ENCODE assay signal across 26 mouse cellular contexts in genomic region chr7:121489401-121489800, GRCm38 (mm10).
A peak's percentile ranks its signal among the peaks of the same experiment; 100 is the strongest.
DNase-seq lines count a peak whose midpoint lies in the region; ATAC-seq lines count a peak whose summit lies in the region.
"Had no signal": no experiment of that assay in that cellular context is flagged by ENCODE, and none has a peak within 500 bp of the region (broad histone marks: within the 10 kb centered on the region; RNA-seq: fewer than 3 reads in every experiment).

No protein-coding gene starts in this region.

- no peak for DNase-seq in frontal cortex, postnatal 25 days (ENCODE audit: low spot score in 2 of 2)
- peak; percentile 31 for DNase-seq in kidney, adult 9 months
- peak; percentile 28 to 40 for DNase-seq in left cerebral cortex, postnatal 36 days (ENCODE audit: low spot score in 2 of 2)
- DNase-seq in left cerebral cortex, adult 8-10 months (ENCODE audit: low spot score in 2 of 2), result no peak
- peak; percentile 82 for DNase-seq in gonadal fat pad, adult 2 months (ENCODE audit: low read depth)
- DNase-seq in MN1 (ENCODE audit: low spot score), result no peak
- DNase-seq: adrenal gland, postnatal 36 days; cerebellum, adult 11 months; cerebellum, postnatal 10 days; gastrocnemius, postnatal 36 days; liver; lung, postnatal 36 days; retina, postnatal 1 day; thymus, adult 2 months had no signal

- ATAC-seq in frontal cortex, adult (ENCODE audit: low TSS enrichment), result peak; percentile 51
- ATAC-seq in kidney, embryonic 15.5 days (replicated peaks; ENCODE audit: low FRiP score), result no peak
- ATAC-seq: CD4-positive, CD25-positive, alpha-beta regulatory T cell, adult 4 months; midbrain, embryonic 15.5 days had no signal

- 78% methylated on average over 9 of the region's 9 CpGs for WGBS in kidney, embryonic 15.5 days

- intact Hi-C loops in left cerebral cortex, postnatal 36 days (cut with DNase I), result no loop called here

- H3K4me1 ChIP-seq in kidney, embryonic 15.5 days, result no peaks in the 10 kb centered on the region
- H3K4me1 ChIP-seq: hindbrain, embryonic 12.5 days; liver, embryonic 15.5 days; lung, embryonic 15.5 days; midbrain, embryonic 15.5 days had no signal

- H3K27me3 ChIP-seq in kidney, embryonic 15.5 days, result no peaks in the 10 kb centered on the region
- H3K27me3 ChIP-seq: forebrain, embryonic 12.5 days; hindbrain, embryonic 12.5 days; liver, embryonic 15.5 days; lung, embryonic 15.5 days; megakaryocyte, embryonic 14.5 days; midbrain, embryonic 15.5 days; neural tube, embryonic 13.5 days had no signal

- H3K36me3 ChIP-seq in kidney, embryonic 15.5 days, result no peaks in the 10 kb centered on the region
- H3K36me3 ChIP-seq: forebrain, embryonic 12.5 days; hindbrain, embryonic 12.5 days; limb, embryonic 10.5 days; liver, embryonic 15.5 days; lung, embryonic 15.5 days; midbrain, embryonic 15.5 days; neural tube, embryonic 13.5 days had no signal

- H3K9ac ChIP-seq in kidney, embryonic 15.5 days, result no peak overlapping the region
- H3K9ac ChIP-seq: forebrain, embryonic 12.5 days; hindbrain, embryonic 12.5 days; liver, embryonic 15.5 days; lung, embryonic 15.5 days; midbrain, embryonic 15.5 days; neural tube, embryonic 13.5 days had no signal

- H3K9me3 ChIP-seq in kidney, embryonic 15.5 days (replicated peaks), result no peaks in the 10 kb centered on the region
- H3K9me3 ChIP-seq: forebrain, embryonic 12.5 days; hindbrain, embryonic 12.5 days; limb, embryonic 10.5 days; liver, embryonic 15.5 days; lung, embryonic 15.5 days; megakaryocyte, embryonic 14.5 days; midbrain, embryonic 15.5 days; neural tube, embryonic 13.5 days had no signal

- H3K4me2 ChIP-seq in kidney, embryonic 15.5 days, result no peak overlapping the region
- H3K4me2 ChIP-seq: forebrain, embryonic 12.5 days; hindbrain, embryonic 12.5 days; liver, embryonic 15.5 days; lung, embryonic 15.5 days; midbrain, embryonic 15.5 days; neural tube, embryonic 13.5 days had no signal

- H3K4me3 ChIP-seq in kidney, embryonic 15.5 days (replicated peaks), result no peak overlapping the region
- H3K4me3 ChIP-seq: forebrain, embryonic 12.5 days; hindbrain, embryonic 12.5 days; limb, embryonic 10.5 days; liver, embryonic 15.5 days; lung, embryonic 15.5 days; megakaryocyte, embryonic 14.5 days; midbrain, embryonic 15.5 days; myocyte; neural tube, embryonic 13.5 days had no signal

- no peak overlapping the region for H3K27ac ChIP-seq in kidney, embryonic 15.5 days
- H3K27ac ChIP-seq: forebrain, embryonic 12.5 days; hindbrain, embryonic 12.5 days; limb, embryonic 10.5 days; liver, embryonic 15.5 days; lung, embryonic 15.5 days; midbrain, embryonic 15.5 days; neural tube, embryonic 13.5 days had no signal

Comparison
In these comparisons a context has a peak if more than half of its experiments do, and no peak if none do; other contexts are left out.
1. DNase-seq: peak in kidney, adult 9 months (single experiment), left cerebral cortex, postnatal 36 days (2 of 2) and gonadal fat pad, adult 2 months (single experiment); none in frontal cortex, postnatal 25 days (0 of 2), left cerebral cortex, adult 8-10 months (0 of 2) and MN1 (single experiment).